Comparison of ENCODE assay signal across 24 mouse cellular contexts in genomic region chr1:77377550-77377980, GRCm38 (mm10).
DNase-seq lines count a peak whose midpoint lies in the region; ATAC-seq and TF ChIP-seq lines count a peak whose summit lies in the region.
"Had no signal": no experiment of that assay in that cellular context is flagged by ENCODE, and none has a peak within 500 bp of the region (broad histone marks: within the 10 kb centered on the region; RNA-seq: fewer than 3 reads in every experiment).

No protein-coding gene starts in this region.

- no peak overlapping the region for H3K9ac ChIP-seq in hindbrain, embryonic 15.5 days
- no peak overlapping the region for H3K9ac ChIP-seq in hindbrain, embryonic 11.5 days (ENCODE audit: low read depth, low read length)
- H3K9ac ChIP-seq in midbrain, postnatal 0 days (replicated peaks; ENCODE audit: low read length, poor library complexity, severe bottlenecking): no peak overlapping the region
- no peak overlapping the region for H3K9ac ChIP-seq in midbrain, embryonic 16.5 days (ENCODE audit: low read depth, low read length)
- H3K9ac ChIP-seq: liver, embryonic 15.5 days; lung, embryonic 15.5 days had no signal

- peak; percentile 54; the same call in 1 of the 2 replicates for ATAC-seq in hindbrain, embryonic 15.5 days (ENCODE audit: low FRiP score, low read depth)
- no peak for ATAC-seq in hindbrain, embryonic 11.5 days (ENCODE audit: low FRiP score)
- no peak for ATAC-seq in midbrain, postnatal 0 days (ENCODE audit: low FRiP score)
- no peak for ATAC-seq in midbrain, embryonic 16.5 days
- ATAC-seq: activated CD4-positive, CD25-positive, alpha-beta regulatory T cell, adult 4 months; inflammation-experienced regulatory T-cells, adult 6 months had no signal

- no peak overlapping the region for H3K27ac ChIP-seq in hindbrain, embryonic 15.5 days (replicated peaks)
- H3K27ac ChIP-seq in hindbrain, embryonic 11.5 days (ENCODE audit: low read depth, low read length): no peak overlapping the region
- no peak overlapping the region for H3K27ac ChIP-seq in midbrain, postnatal 0 days (ENCODE audit: low read depth, low read length)
- H3K27ac ChIP-seq in midbrain, embryonic 16.5 days (ENCODE audit: low read length): no peak overlapping the region
- H3K27ac ChIP-seq: gastrocnemius, adult 2 months; left cerebral cortex, adult 2 months; limb, embryonic 10.5 days; liver, embryonic 15.5 days; lung, embryonic 15.5 days had no signal

- H3K27me3 ChIP-seq in hindbrain, embryonic 15.5 days: no peaks in the 10 kb centered on the region
- H3K27me3 ChIP-seq in hindbrain, embryonic 11.5 days (ENCODE audit: control insufficient read depth, insufficient read depth, low read length): no peaks in the 10 kb centered on the region
- no peaks in the 10 kb centered on the region for H3K27me3 ChIP-seq in midbrain, postnatal 0 days (ENCODE audit: insufficient read depth, low read length)
- no peaks in the 10 kb centered on the region for H3K27me3 ChIP-seq in midbrain, embryonic 16.5 days (ENCODE audit: control insufficient read depth, insufficient read depth, low read depth, low read length)
- H3K27me3 ChIP-seq: liver, embryonic 15.5 days; lung, embryonic 15.5 days had no signal

- DNase-seq in cerebellum, postnatal 10 days: peak; percentile 63 to 68
- no peak for DNase-seq in cerebellum, adult 18-20 months
- no peak for DNase-seq in hindbrain, embryonic 11.5 days (ENCODE audit: low spot score)
- DNase-seq in midbrain, postnatal 0 days (ENCODE audit: low spot score): peak; percentile 49
- DNase-seq in thymus, postnatal 25 days: no peak
- DNase-seq: adrenal gland, adult 8-10 months; cerebellum, adult 9-10 months; gastrocnemius, adult 2 months; kidney, adult 18-20 months; kidney, postnatal 4 days; liver; lung, postnatal 36 days; retina, postnatal 1 day; right cerebral cortex, postnatal 25 days; spleen, adult 18-20 months; thymus, postnatal 14 days had no signal

- H3K9me3 ChIP-seq in hindbrain, embryonic 15.5 days: no peaks in the 10 kb centered on the region
- H3K9me3 ChIP-seq in hindbrain, embryonic 11.5 days (ENCODE audit: control insufficient read depth, low read length): no peaks in the 10 kb centered on the region
- no peaks in the 10 kb centered on the region for H3K9me3 ChIP-seq in midbrain, postnatal 0 days (ENCODE audit: low read length)
- no peaks in the 10 kb centered on the region for H3K9me3 ChIP-seq in midbrain, embryonic 16.5 days (replicated peaks; ENCODE audit: control insufficient read depth, low read length, poor library complexity, severe bottlenecking)
- H3K9me3 ChIP-seq: limb, embryonic 10.5 days; liver, embryonic 15.5 days; lung, embryonic 15.5 days had no signal

- 42% methylated on average over 8 of the region's 8 CpGs for WGBS in hindbrain, embryonic 15.5 days
- WGBS in hindbrain, embryonic 11.5 days: 88% methylated on average over 8 of the region's 8 CpGs
- 68% methylated on average over 8 of the region's 8 CpGs for WGBS in midbrain, postnatal 0 days
- WGBS in midbrain, embryonic 16.5 days: 65% methylated on average over 8 of the region's 8 CpGs

- no peak overlapping the region for H3K4me2 ChIP-seq in hindbrain, embryonic 15.5 days
- H3K4me2 ChIP-seq in hindbrain, embryonic 11.5 days (replicated peaks; ENCODE audit: low read depth, low read length): no peak overlapping the region
- no peak overlapping the region for H3K4me2 ChIP-seq in midbrain, postnatal 0 days (ENCODE audit: low read depth, low read length, poor library complexity, severe bottlenecking)
- H3K4me2 ChIP-seq in midbrain, embryonic 16.5 days (ENCODE audit: low read length): no peak overlapping the region
- H3K4me2 ChIP-seq: liver, embryonic 15.5 days; lung, embryonic 15.5 days had no signal

- H3K36me3 ChIP-seq in hindbrain, embryonic 15.5 days: peaks cover 6% of the 10 kb centered on the region
- no peaks in the 10 kb centered on the region for H3K36me3 ChIP-seq in hindbrain, embryonic 11.5 days (ENCODE audit: control insufficient read depth, insufficient read depth, low read length)
- no peaks in the 10 kb centered on the region for H3K36me3 ChIP-seq in midbrain, postnatal 0 days (ENCODE audit: insufficient read depth, low read length)
- H3K36me3 ChIP-seq in midbrain, embryonic 16.5 days (ENCODE audit: control insufficient read depth, insufficient read depth, low read length): peaks cover 12% of the 10 kb centered on the region
- H3K36me3 ChIP-seq: liver, embryonic 15.5 days had no signal

- peaks cover 11% of the 10 kb centered on the region; the same call in 1 of the 2 replicates for H3K4me1 ChIP-seq in hindbrain, embryonic 15.5 days (replicated peaks)
- no peaks in the 10 kb centered on the region for H3K4me1 ChIP-seq in hindbrain, embryonic 11.5 days (replicated peaks; ENCODE audit: control insufficient read depth, insufficient read depth, low read length)
- no peaks in the 10 kb centered on the region for H3K4me1 ChIP-seq in midbrain, postnatal 0 days (ENCODE audit: insufficient read depth, low read length)
- H3K4me1 ChIP-seq in midbrain, embryonic 16.5 days (ENCODE audit: control insufficient read depth, insufficient read depth, low read length): no peaks in the 10 kb centered on the region
- H3K4me1 ChIP-seq: limb, embryonic 10.5 days; liver, embryonic 15.5 days; lung, embryonic 15.5 days had no signal

- no peak overlapping the region for H3K4me3 ChIP-seq in hindbrain, embryonic 15.5 days
- no peak overlapping the region for H3K4me3 ChIP-seq in hindbrain, embryonic 11.5 days (ENCODE audit: low read depth, low read length)
- H3K4me3 ChIP-seq in midbrain, postnatal 0 days (ENCODE audit: low read depth, low read length): no peak overlapping the region
- H3K4me3 ChIP-seq in midbrain, embryonic 16.5 days (ENCODE audit: low read depth, low read length): no peak overlapping the region
- H3K4me3 ChIP-seq: gastrocnemius, adult 2 months; left cerebral cortex, adult 2 months; limb, embryonic 10.5 days; liver, embryonic 15.5 days; lung, embryonic 15.5 days had no signal

- no peak for TF ChIP-seq CTCF in midbrain, postnatal 0 days (IDR thresholded peaks at IDR 0.05)

Comparison
In these comparisons a context has a peak if more than half of its experiments do, and no peak if none do; other contexts are left out.
1. DNase-seq: peak in cerebellum, postnatal 10 days (2 of 2) and midbrain, postnatal 0 days (single experiment); none in cerebellum, adult 18-20 months (0 of 2), hindbrain, embryonic 11.5 days (single experiment) and thymus, postnatal 25 days (single experiment).